20 mouse cellular contexts compared by ENCODE assay signal in genomic region chr6:29751466-29752152, GRCm38 (mm10). TPM values are rescaled to one million over a fixed set of nuclear protein-coding genes. Genes with fewer than 3 reads are reported as not detected.
DNase-seq lines count a peak whose midpoint lies in the region; ATAC-seq and TF ChIP-seq lines count a peak whose summit lies in the region.
"Had no signal": no experiment of that assay in that cellular context is flagged by ENCODE, and none has a peak within 500 bp of the region (broad histone marks: within the 10 kb centered on the region; RNA-seq: fewer than 3 reads in every experiment).

No protein-coding gene starts in this region.

- H3K4me3 ChIP-seq in lung, embryonic 14.5 days (ENCODE audit: low read depth, low read length): no peak overlapping the region
- no peak overlapping the region for H3K4me3 ChIP-seq in cortical plate, adult 2 months (ENCODE audit: insufficient read depth, low read length)
- no peak overlapping the region for H3K4me3 ChIP-seq in hindbrain, embryonic 14.5 days (replicated peaks; ENCODE audit: low read length)
- H3K4me3 ChIP-seq: embryonic facial prominence, embryonic 13.5 days; forebrain, embryonic 10.5 days; limb, embryonic 12.5 days; liver, embryonic 13.5 days; lung, embryonic 15.5 days; midbrain, embryonic 12.5 days; neural tube, embryonic 13.5 days had no signal

- peak; percentile 50 for DNase-seq in layer of hippocampus, adult 11-12 months (ENCODE audit: low spot score)
- no peak for DNase-seq in layer of hippocampus, adult 8-10 months (ENCODE audit: low spot score in 2 of 2)
- peak; percentile 39 for DNase-seq in lung, embryonic 14.5 days
- no peak for DNase-seq in lung, postnatal 25 days (ENCODE audit: low spot score)
- DNase-seq in right cerebral cortex, postnatal 10 days (ENCODE audit: low spot score in 2 of 2): peak; percentile 47 to 73
- DNase-seq in hindbrain, embryonic 14.5 days (ENCODE audit: low spot score): no peak
- DNase-seq: adrenal gland, adult 8-10 months; cerebellum, adult 9-10 months; gastrocnemius, postnatal 25 days; kidney, adult 11 months; kidney, postnatal 10 days; liver, embryonic 13.5 days; thymus, postnatal 14 days had no signal

- H3K27me3 ChIP-seq in lung, embryonic 14.5 days (ENCODE audit: insufficient read depth, low read length): 0 out of 2 replicates have a peak, but pooled peaks cover 2% of the 10 kb centered on the region
- H3K27me3 ChIP-seq in hindbrain, embryonic 14.5 days (ENCODE audit: control insufficient read depth, insufficient read depth, low read length): no peaks in the 10 kb centered on the region
- H3K27me3 ChIP-seq: embryonic facial prominence, embryonic 13.5 days; limb, embryonic 12.5 days; liver, embryonic 13.5 days; lung, embryonic 15.5 days; midbrain, embryonic 12.5 days; neural tube, embryonic 13.5 days had no signal

- H3K27ac ChIP-seq in lung, embryonic 14.5 days (ENCODE audit: low read depth): no peak overlapping the region; the same call in 1 of the 2 replicates
- H3K27ac ChIP-seq in cortical plate, adult 2 months (ENCODE audit: insufficient read depth, low read length): 0 out of 2 replicates have a peak overlapping the region, but pooled peaks have one; percentile 30
- no peak overlapping the region for H3K27ac ChIP-seq in hindbrain, embryonic 14.5 days
- H3K27ac ChIP-seq: embryonic facial prominence, embryonic 13.5 days; forebrain, embryonic 10.5 days; limb, embryonic 12.5 days; liver, embryonic 13.5 days; lung, embryonic 15.5 days; midbrain, embryonic 12.5 days; neural tube, embryonic 13.5 days had no signal

- no peak overlapping the region for H3K4me2 ChIP-seq in lung, embryonic 14.5 days
- no peak overlapping the region for H3K4me2 ChIP-seq in hindbrain, embryonic 14.5 days (replicated peaks)
- H3K4me2 ChIP-seq: embryonic facial prominence, embryonic 13.5 days; limb, embryonic 12.5 days; liver, embryonic 13.5 days; lung, embryonic 15.5 days; midbrain, embryonic 12.5 days; neural tube, embryonic 13.5 days had no signal

- H3K9ac ChIP-seq in lung, embryonic 14.5 days: no peak overlapping the region
- no peak overlapping the region for H3K9ac ChIP-seq in hindbrain, embryonic 14.5 days
- H3K9ac ChIP-seq: embryonic facial prominence, embryonic 13.5 days; limb, embryonic 12.5 days; liver, embryonic 13.5 days; lung, embryonic 15.5 days; midbrain, embryonic 12.5 days; neural tube, embryonic 13.5 days had no signal

- no peak for TF ChIP-seq CTCF in lung, embryonic 14.5 days (IDR thresholded peaks at IDR 0.05; ENCODE audit: low read depth)
- TF ChIP-seq CTCF in cortical plate, adult 2 months (IDR thresholded peaks at IDR 0.05; ENCODE audit: extremely low read depth, insufficient read depth, low read length): no peak

- WGBS in lung, embryonic 14.5 days: 86% methylated on average over 3 of the region's 3 CpGs
- WGBS in hindbrain, embryonic 14.5 days: 97% methylated on average over 3 of the region's 3 CpGs

- ATAC-seq in lung, embryonic 14.5 days (ENCODE audit: insufficient read depth): peak; percentile 15; the same call in 1 of the 2 replicates
- ATAC-seq in hindbrain, embryonic 14.5 days (ENCODE audit: low FRiP score): no peak

- H3K4me1 ChIP-seq in lung, embryonic 14.5 days (ENCODE audit: insufficient read depth): no peaks in the 10 kb centered on the region
- peaks cover 7% of the 10 kb centered on the region for H3K4me1 ChIP-seq in cortical plate, adult 2 months (ENCODE audit: control insufficient read depth, insufficient read depth, low read length)
- H3K4me1 ChIP-seq in hindbrain, embryonic 14.5 days (replicated peaks; ENCODE audit: control insufficient read depth, insufficient read depth, low read length): no peaks in the 10 kb centered on the region
- H3K4me1 ChIP-seq: forebrain, embryonic 10.5 days; limb, embryonic 12.5 days; liver, embryonic 13.5 days; midbrain, embryonic 12.5 days had no signal

- peaks cover 13% of the 10 kb centered on the region for H3K9me3 ChIP-seq in lung, embryonic 14.5 days (ENCODE audit: low read depth, low read length)
- peaks cover 9% of the 10 kb centered on the region for H3K9me3 ChIP-seq in hindbrain, embryonic 14.5 days (ENCODE audit: control insufficient read depth, low read length)

- peaks cover 38% of the 10 kb centered on the region for H3K36me3 ChIP-seq in lung, embryonic 14.5 days (ENCODE audit: insufficient read depth)
- H3K36me3 ChIP-seq in hindbrain, embryonic 14.5 days (replicated peaks; ENCODE audit: control insufficient read depth, insufficient read depth): peaks cover 5% of the 10 kb centered on the region

- TF ChIP-seq POLR2A in cortical plate, adult 2 months (IDR thresholded peaks at IDR 0.05; ENCODE audit: extremely low read depth, insufficient read depth, low read length): no peak

RNA-seq across cellular contexts. Expression of gene Ahcyl2, which starts 16.2 kb away (rescaled TPM):
- 100 to 1,000 TPM; 200 to 239 (median 221) TPM for total RNA-seq in layer of hippocampus, adult 8-10 months (2022)
- polyA plus RNA-seq in lung, embryonic 14.5 days (2014; fragmentation: Nextera tagmentation; extraction: Ambion mirVana): 10.1 and 12.4 TPM in 2 replicates
- polyA plus RNA-seq in cortical plate, adult 2 months (2012; rRNA removed): 112 and 117 TPM in 2 replicates
- 24.2 and 27.1 TPM in 2 replicates for polyA plus RNA-seq in hindbrain, embryonic 14.5 days (2014; fragmentation: Nextera tagmentation; extraction: Ambion mirVana)

RNA-seq across cellular contexts. Expression of gene Smo, which starts 16.3 kb away (rescaled TPM):
- total RNA-seq in layer of hippocampus, adult 8-10 months (2022): 10 to 100 TPM; 17.0 to 18.9 (median 18.1) TPM
- 60.9 and 69.1 TPM in 2 replicates for polyA plus RNA-seq in lung, embryonic 14.5 days (2014; fragmentation: Nextera tagmentation; extraction: Ambion mirVana)
- polyA plus RNA-seq in cortical plate, adult 2 months (2012; rRNA removed): 8.3 and 9.6 TPM in 2 replicates
- polyA plus RNA-seq in hindbrain, embryonic 14.5 days (2014; fragmentation: Nextera tagmentation; extraction: Ambion mirVana): 13.9 and 15.6 TPM in 2 replicates

RNA-seq across cellular contexts. Expression of gene Tspan33, which starts 57.6 kb away (rescaled TPM):
- total RNA-seq in layer of hippocampus, adult 8-10 months (2022): 10 to 100 TPM; 28.4 to 37.6 (median 33.5) TPM
- 2.0 and 2.1 TPM in 2 replicates for polyA plus RNA-seq in lung, embryonic 14.5 days (2014; fragmentation: Nextera tagmentation; extraction: Ambion mirVana)
- polyA plus RNA-seq in cortical plate, adult 2 months (2012; rRNA removed): 28.8 and 30.1 TPM in 2 replicates
- polyA plus RNA-seq in hindbrain, embryonic 14.5 days (2014; fragmentation: Nextera tagmentation; extraction: Ambion mirVana): 7.9 and 8.6 TPM in 2 replicates

Comparison
In these comparisons a context has a peak if more than half of its experiments do, and no peak if none do; other contexts are left out.
1. DNase-seq: peak in layer of hippocampus, adult 11-12 months (single experiment), lung, embryonic 14.5 days (single experiment) and right cerebral cortex, postnatal 10 days (2 of 2); none in layer of hippocampus, adult 8-10 months (0 of 2), lung, postnatal 25 days (single experiment) and hindbrain, embryonic 14.5 days (single experiment).